Mouse (Mus musculus) lung, postnatal 10 days (tissue): ENCODE measurements around the gene Th.

Source experiments
- DNase-seq: peaks from one replicate; pipeline ENCODE4 v3.0.0; 2021

Gene Th

GRCm38 (mm10) chr7:142901774-142902173 is 29.2 kb downstream of the Th start:
- no peak for DNase-seq

- no peak for DNase-seq
Measured at GRCm38 (mm10) chr7:142899872-142900271, 31.1 kb downstream of the Th start.

GRCm38 (mm10) chr7:142897471-142897870 is 33.5 kb downstream of the Th start:
- no peak for DNase-seq

- DNase-seq = no peak
Measured at GRCm38 (mm10) chr7:142895901-142896665, 34.8 kb downstream of the Th start.

- DNase-seq = no peak
Measured at GRCm38 (mm10) chr7:142895223-142895840, 35.6 kb downstream of the Th start.

GRCm38 (mm10) chr7:142894669-142895068 is 36.3 kb downstream of the Th start:
- DNase-seq = peak; percentile 87

GRCm38 (mm10) chr7:142893721-142894639 is 36.9 kb downstream of the Th start:
- DNase-seq = no peak

- DNase-seq = no peak
Measured at GRCm38 (mm10) chr7:142893296-142893695, 37.6 kb downstream of the Th start.

- no peak for DNase-seq
Measured at GRCm38 (mm10) chr7:142869419-142870163, 61.3 kb downstream of the Th start.

- peak; percentile 37 for DNase-seq
Measured at GRCm38 (mm10) chr7:142850681-142851080, 80.2 kb downstream of the Th start.
